Mouse (Mus musculus): Measurements from ENCODE around the gene Hgfac. TPM values are rescaled to one million over a fixed set of nuclear protein-coding genes. Genes with fewer than 3 reads are reported as not detected.

The Hgfac gene
- polyA plus RNA-seq, 1 experiment from 2014 or later = 38.0 TPM

Small RNA genes lying within 50 kb of the gene (microRNA-seq; reads per million reads assigned to microRNA genes)
- 8.1 reads per million, percentile 20 among the genes with 10 or more reads in this experiment for gene Mir3097 (ENCODE audit: borderline number of aligned reads)

Other genes with a start within 250 kb of the Hgfac start
- gene Msantd1, start 133.5 kb upstream of the Hgfac start, polyA plus RNA-seq (2014; fragmentation: Nextera tagmentation; extraction: Ambion mirVana) = 0.48 and 0.95 TPM in 2 replicates
- gene Rgs12, start 92.1 kb upstream of the Hgfac start, polyA plus RNA-seq (2014; fragmentation: Nextera tagmentation; extraction: Ambion mirVana) = 38.8 and 39.3 TPM in 2 replicates
- 0.08 and 0.29 TPM in 2 replicates for gene Dok7, start 15.3 kb downstream of the Hgfac start, polyA plus RNA-seq (2014; fragmentation: Nextera tagmentation; extraction: Ambion mirVana)
- 97.9 and 103 TPM in 2 replicates for gene Lrpap1, start 64.3 kb downstream of the Hgfac start, polyA plus RNA-seq (2014; fragmentation: Nextera tagmentation; extraction: Ambion mirVana)
- gene Adra2c, start 236.8 kb downstream of the Hgfac start, polyA plus RNA-seq (2014; fragmentation: Nextera tagmentation; extraction: Ambion mirVana) = 0.05 TPM in 1 of 2 replicates, not detected in the other

Measured in liver, embryonic 11.5 days (tissue).